Mouse (Mus musculus) cerebellum, adult 2 months (tissue): Measurements from ENCODE around the gene Cdh15. TPM values are rescaled to one million over a fixed set of nuclear protein-coding genes. Genes with fewer than 3 reads are reported as not detected.

ENCODE experiments used
- DNase-seq, 2 experiments: peaks; one replicate each; pipeline ENCODE4 v3.0.0; 2021
- H3K27ac ChIP-seq: fragments of 200-500 bp; 2 replicates; pipeline ENCODE4 v1.5.1; 2012; ENCODE audit warnings: low read length, control low read depth, inconsistent platforms; ENCODE audit not compliant: insufficient read depth
- H3K27me3 ChIP-seq: fragments of 200-500 bp; 2 replicates; pipeline ENCODE4 v1.6.1; 2012; ENCODE audit warnings: inconsistent platforms, mild to moderate bottlenecking, low read length, moderate library complexity; ENCODE audit not compliant: control insufficient read depth, insufficient read depth
- H3K4me1 ChIP-seq: fragments of 200-500 bp; 2 replicates; pipeline ENCODE4 v1.6.1; 2011; ENCODE audit warnings: low read length; ENCODE audit not compliant: control insufficient read depth, insufficient read depth
- H3K4me3 ChIP-seq: fragments of 200-500 bp; replicated peaks from 2 replicates; pipeline ENCODE3; 2011; ENCODE audit warnings: mild to moderate bottlenecking, low read depth, low read length, control low read depth; ENCODE audit not compliant: insufficient read depth
- CTCF ChIP-seq: fragments of 200-500 bp; IDR thresholded peaks from 2 replicates; pipeline ENCODE4 v1.5.1; 2011; ENCODE audit warnings: low read depth, mild to moderate bottlenecking, control low read depth, low read length, moderate library complexity, borderline replicate concordance; ENCODE audit not compliant: insufficient read depth
- POLR2A ChIP-seq: fragments of 200-500 bp; IDR thresholded peaks from 2 replicates; pipeline ENCODE4 v1.6.1; 2011; ENCODE audit warnings: low read length, control low read depth, borderline replicate concordance; ENCODE audit not compliant: insufficient read depth
- WGBS: fragments of 180-500 bp; shearing (Covaris S2); methylation state at CpG from one replicate; pipeline ENCODE4 v1.1.7; 2018; 5-methylcytosine and 5-hydroxymethylcytosine counted together
- polyA plus RNA-seq: library from polyadenylated mRNA; depleted of rRNA; stranded (reverse); fragments of >200 nt; gene quantifications from 2 replicates; pipeline ENCODE4 v1.2.3, GENCODE M21; 2012

Cdh15 gene
- polyA plus RNA-seq, 1 experiment, result 26.5 TPM

GRCm38 (mm10) chr8:122873171-122873570 is 25.4 kb downstream of the Cdh15 start:
- WGBS, result 19% methylated on average over 6 of the region's 6 CpGs
- DNase-seq, result peak; percentile 70 to 85
- no peak overlapping the region for H3K4me3 ChIP-seq
- no peak overlapping the region for H3K27ac ChIP-seq
- peaks cover 21% of the 10 kb centered on the region for H3K4me1 ChIP-seq
- H3K27me3 ChIP-seq, result no peaks in the 10 kb centered on the region
- TF ChIP-seq CTCF, result no peak
- no peak for TF ChIP-seq POLR2A

GRCm38 (mm10) chr8:122875186-122875585 is 27.4 kb downstream of the Cdh15 start:
- Histone ChIP-seq H3K4me1 (peaks cover 23% of the 10 kb centered on the region), H3K27me3 (no peaks in the 10 kb centered on the region), H3K27ac (no peak overlapping the region), H3K4me3 (no peak overlapping the region)
- WGBS, result 90% methylated on average over 5 of the region's 5 CpGs
- TF ChIP-seq CTCF (no peak), POLR2A (no peak)
- DNase-seq, result no peak

GRCm38 (mm10) chr8:122878231-122878630 is 30.5 kb downstream of the Cdh15 start:
- no peak for TF ChIP-seq CTCF
- no peak for TF ChIP-seq POLR2A
- 90% methylated on average over 3 of the region's 3 CpGs for WGBS
- Histone ChIP-seq H3K4me3 (no peak overlapping the region), H3K27me3 (no peaks in the 10 kb centered on the region), H3K27ac (no peak overlapping the region), H3K4me1 (peaks cover 15% of the 10 kb centered on the region)
- DNase-seq, result no peak

GRCm38 (mm10) chr8:122880302-122880701 is 32.5 kb downstream of the Cdh15 start:
- TF ChIP-seq POLR2A, result no peak
- no peak for TF ChIP-seq CTCF
- 5% methylated on average over 3 of the region's 3 CpGs for WGBS

GRCm38 (mm10) chr8:122883671-122884070 is 35.9 kb downstream of the Cdh15 start:
- peaks cover 18% of the 10 kb centered on the region for H3K4me1 ChIP-seq
- no peak for DNase-seq
- 83% methylated on average over 10 of the region's 10 CpGs for WGBS
- TF ChIP-seq POLR2A (no peak), CTCF (no peak)
- no peaks in the 10 kb centered on the region for H3K27me3 ChIP-seq
- no peak overlapping the region for H3K27ac ChIP-seq
- H3K4me3 ChIP-seq, result no peak overlapping the region

More at GRCm38 (mm10) chr8:122880302-122880701, 32.5 kb downstream of the Cdh15 start:
- Histone ChIP-seq H3K4me3 (no peak overlapping the region), H3K4me1 (peaks cover 15% of the 10 kb centered on the region), H3K27me3 (no peaks in the 10 kb centered on the region), H3K27ac (peak overlapping the region; percentile 39)
- peak; percentile 68 to 74 for DNase-seq

GRCm38 (mm10) chr8:122891440-122891839 is 43.7 kb downstream of the Cdh15 start:
- no peaks in the 10 kb centered on the region for H3K27me3 ChIP-seq
- H3K4me1 ChIP-seq, result peaks cover 19% of the 10 kb centered on the region
- TF ChIP-seq POLR2A, result no peak
- TF ChIP-seq CTCF, result peak; percentile 25; the same call in 1 of the 2 replicates
- no peak overlapping the region for H3K27ac ChIP-seq
- WGBS, result 74% methylated on average over 12 of the region's 12 CpGs
- no peak for DNase-seq
- no peak overlapping the region for H3K4me3 ChIP-seq

GRCm38 (mm10) chr8:122893451-122893850 is 45.7 kb downstream of the Cdh15 start:
- H3K27me3 ChIP-seq, result no peaks in the 10 kb centered on the region
- no peak overlapping the region for H3K4me3 ChIP-seq
- DNase-seq, result no peak
- H3K27ac ChIP-seq, result no peak overlapping the region
- TF ChIP-seq POLR2A, result no peak
- H3K4me1 ChIP-seq, result peaks cover 20% of the 10 kb centered on the region
- WGBS, result 90% methylated on average over 12 of the region's 12 CpGs

GRCm38 (mm10) chr8:122896317-122896716 is 48.6 kb downstream of the Cdh15 start:
- 73% methylated on average over 11 of the region's 11 CpGs for WGBS
- no peak overlapping the region for H3K27ac ChIP-seq
- H3K4me3 ChIP-seq, result no peak overlapping the region
- H3K27me3 ChIP-seq, result no peaks in the 10 kb centered on the region
- H3K4me1 ChIP-seq, result peaks cover 14% of the 10 kb centered on the region
- no peak for TF ChIP-seq CTCF
- no peak for DNase-seq
